Mouse (Mus musculus): Measurements from ENCODE around the gene Cdon. TPM values are rescaled to one million over a fixed set of nuclear protein-coding genes. Genes with fewer than 3 reads are reported as not detected.

Gene Cdon
- total and polyA plus RNA-seq, 3 experiments: 1.0 to 1.5 TPM; not detected in 1

- Histone ChIP-seq H3K4me1 (ENCODE audit: control insufficient read depth in 1 of 2, insufficient read depth in 2 of 2, low read length in 2 of 2) (no peaks in the 10 kb centered on the region), H3K27ac (ENCODE audit: control insufficient read depth, low read depth, low read length) (no peak within 1 kb of the TSS), H3K9me3 (replicated peaks; ENCODE audit: insufficient read depth, low read length) (no peaks in the 10 kb centered on the region), H3K79me2 (ENCODE audit: control insufficient read depth, insufficient read depth, low read length, poor library complexity) (no peaks in the 10 kb centered on the region), H3K27me3 (ENCODE audit: control insufficient read depth in 1 of 2, insufficient read depth in 2 of 2, low read length in 2 of 2) (peaks cover 3 to 8% of the 10 kb centered on the region in 2 experiments; a peak in 3 of 4 replicates), H3K9ac (ENCODE audit: control insufficient read depth, low read depth, low read length, poor library complexity, severe bottlenecking) (no peak within 1 kb of the TSS), H3K4me3 (ENCODE audit: control insufficient read depth in 1 of 2, insufficient read depth in 1 of 2, low read depth in 2 of 2, low read length in 2 of 2) (no peak within 1 kb of the TSS), H3K36me3 (ENCODE audit: control insufficient read depth in 1 of 2, insufficient read depth in 2 of 2, low read length in 2 of 2) (no peaks in the 10 kb centered on the region)
- DNase-seq (ENCODE audit: low read depth, low spot score): no peak
- no peak for TF ChIP-seq CTCF (IDR thresholded peaks at IDR 0.05 in 2 of 3, conservative IDR thresholded peaks at IDR 0.05 in 1 of 3; ENCODE audit: control insufficient read depth in 1 of 3, insufficient read depth in 1 of 3, low read depth in 2 of 3, low read length in 3 of 3, poor library complexity in 1 of 3, severe bottlenecking in 1 of 3)
- TF ChIP-seq JUND (IDR thresholded peaks at IDR 0.05; ENCODE audit: low read depth, low read length): no peak
- no peak for TF ChIP-seq NELFE (IDR thresholded peaks at IDR 0.05; ENCODE audit: low read depth, low read length)
- TF ChIP-seq BHLHE40 (IDR thresholded peaks at IDR 0.05; ENCODE audit: borderline replicate concordance, low read depth, low read length): no peak
- no peak for TF ChIP-seq CHD2 (IDR thresholded peaks at IDR 0.05; ENCODE audit: low read length)
- no peak for TF ChIP-seq RAD21 (IDR thresholded peaks at IDR 0.05; ENCODE audit: low read depth, low read length)
- TF ChIP-seq MAZ (IDR thresholded peaks at IDR 0.05; ENCODE audit: low read depth, low read length): no peak
- no peak for TF ChIP-seq USF1 (IDR thresholded peaks at IDR 0.05; ENCODE audit: low read depth, low read length)
- no peak for TF ChIP-seq MYB (IDR thresholded peaks at IDR 0.05; ENCODE audit: low read depth, low read length)
- no peak for TF ChIP-seq KAT2A (conservative IDR thresholded peaks at IDR 0.05; ENCODE audit: low read depth, low read length)
- TF ChIP-seq CHD1 (IDR thresholded peaks at IDR 0.05; ENCODE audit: low read depth, low read length): no peak
- TF ChIP-seq TAL1 (IDR thresholded peaks at IDR 0.05; ENCODE audit: low read length): no peak
- no peak for TF ChIP-seq E2F4 (IDR thresholded peaks at IDR 0.05; ENCODE audit: borderline replicate concordance, low read depth, low read length)
- TF ChIP-seq RCOR1 (IDR thresholded peaks at IDR 0.05; ENCODE audit: low read depth, low read length): no peak
- TF ChIP-seq ELF1 (IDR thresholded peaks at IDR 0.05; ENCODE audit: low read depth, low read length): no peak
These were observed 97.2 kb downstream of the Cdon start, which contains the start of gene Gm1113 for GRCm38 (mm10) chr9:35518169-35518568. Gene Gm1113 (minus strand): TSS chr9:35518269.

- Histone ChIP-seq H3K36me3 (ENCODE audit: control insufficient read depth in 1 of 2, insufficient read depth in 2 of 2, low read length in 2 of 2) (no peaks in the 10 kb centered on the region), H3K27ac (ENCODE audit: control insufficient read depth, low read depth, low read length) (no peak overlapping the region), H3K27me3 (ENCODE audit: control insufficient read depth in 1 of 2, insufficient read depth in 2 of 2, low read length in 2 of 2) (peaks cover 3 to 4% of the 10 kb centered on the region in 2 experiments; a peak in 3 of 4 replicates), H3K4me1 (ENCODE audit: control insufficient read depth in 1 of 2, insufficient read depth in 2 of 2, low read length in 2 of 2) (no peaks in the 10 kb centered on the region), H3K9me3 (replicated peaks; ENCODE audit: insufficient read depth, low read length) (no peaks in the 10 kb centered on the region), H3K4me3 (ENCODE audit: control insufficient read depth in 1 of 2, insufficient read depth in 1 of 2, low read depth in 2 of 2, low read length in 2 of 2) (no peak overlapping the region), H3K9ac (ENCODE audit: control insufficient read depth, low read depth, low read length, poor library complexity, severe bottlenecking) (no peak overlapping the region), H3K79me2 (ENCODE audit: control insufficient read depth, insufficient read depth, low read length, poor library complexity) (no peaks in the 10 kb centered on the region)
- no peak for TF ChIP-seq NRF1 (IDR thresholded peaks at IDR 0.05; ENCODE audit: insufficient read depth, low read depth, low read length, poor library complexity, severe bottlenecking)
- DNase-seq (ENCODE audit: low read depth, low spot score): no peak
These were observed 99.9 kb downstream of the Cdon start for GRCm38 (mm10) chr9:35520631-35521348.
